Mouse (Mus musculus): Measurements from ENCODE around the gene Snx14. TPM values are rescaled to one million over a fixed set of nuclear protein-coding genes. Genes with fewer than 3 reads are reported as not detected.

Snx14 gene
- polyA plus RNA-seq, 1 experiment = 15.4 TPM

DNA sequence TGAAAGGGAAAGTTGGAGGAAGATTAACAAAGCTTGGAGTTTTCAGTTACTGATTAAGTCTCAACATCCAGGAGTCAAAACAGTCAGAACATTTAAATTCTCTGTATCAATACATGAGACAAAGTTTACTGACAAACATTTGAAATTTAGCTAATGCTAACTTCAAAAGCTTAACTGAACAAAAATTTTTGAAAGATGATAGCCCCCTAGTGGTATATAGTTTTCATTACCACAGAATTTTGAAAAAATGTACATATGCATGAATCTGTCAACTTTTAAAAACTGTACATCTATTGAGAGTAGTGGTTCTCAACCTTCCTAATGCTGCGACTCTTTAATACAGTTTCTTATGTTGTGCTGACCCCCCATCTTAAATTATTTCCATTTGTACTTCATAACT is 40.3 kb downstream of the Snx14 start:
- TF ChIP-seq POLR2A (IDR thresholded peaks at IDR 0.05; ENCODE audit: borderline replicate concordance, extremely low read depth, low read depth, low read length) (no peak), CTCF (IDR thresholded peaks at IDR 0.05; ENCODE audit: insufficient read depth, low read length) (no peak)

DNA sequence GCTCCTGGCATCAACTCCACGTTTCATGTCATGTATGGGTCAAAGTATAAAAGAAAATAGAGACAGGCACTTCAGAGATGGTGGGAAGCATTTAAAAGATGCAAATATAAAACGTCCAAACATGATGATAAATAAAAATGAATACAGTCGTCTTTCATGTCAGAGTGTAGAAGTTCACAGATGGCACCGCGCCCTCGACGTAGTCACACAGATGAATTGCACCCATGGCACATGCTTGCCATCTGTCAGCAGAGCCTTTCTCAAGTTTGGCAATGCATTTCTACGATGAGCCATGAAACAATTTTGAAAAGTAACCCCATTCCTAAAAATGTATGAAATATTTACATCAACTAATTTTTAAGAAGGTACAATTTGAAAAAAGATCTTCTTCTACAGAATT is 43.9 kb downstream of the Snx14 start:
- no peak overlapping the region for H3K4me3 ChIP-seq (replicated peaks; ENCODE audit: extremely low read depth, low read depth, low read length)
- DNase-seq = no peak
- H3K4me1 ChIP-seq (ENCODE audit: control insufficient read depth, insufficient read depth, low read length) = no peaks in the 10 kb centered on the region
- TF ChIP-seq POLR2A (IDR thresholded peaks at IDR 0.05; ENCODE audit: borderline replicate concordance, extremely low read depth, low read depth, low read length) (no peak), CTCF (IDR thresholded peaks at IDR 0.05; ENCODE audit: insufficient read depth, low read length) (no peak)
- WGBS = 81% methylated on average over 8 of the region's 8 CpGs

More for the DNA sequence above, 40.3 kb downstream of the Snx14 start:
- H3K4me3 ChIP-seq (replicated peaks; ENCODE audit: extremely low read depth, low read depth, low read length) = no peak overlapping the region
- WGBS = 73% methylated on average over 1 of the region's 1 CpGs
- H3K4me1 ChIP-seq (ENCODE audit: control insufficient read depth, insufficient read depth, low read length) = no peaks in the 10 kb centered on the region
- DNase-seq = no peak

- TF ChIP-seq POLR2A (IDR thresholded peaks at IDR 0.05; ENCODE audit: borderline replicate concordance, extremely low read depth, low read depth, low read length) = no peak
- no peak for TF ChIP-seq CTCF (IDR thresholded peaks at IDR 0.05; ENCODE audit: insufficient read depth, low read length)
- WGBS = 86% methylated on average over 5 of the region's 5 CpGs
- no peak overlapping the region for H3K4me3 ChIP-seq (replicated peaks; ENCODE audit: extremely low read depth, low read depth, low read length)
- H3K4me1 ChIP-seq (ENCODE audit: control insufficient read depth, insufficient read depth, low read length) = no peaks in the 10 kb centered on the region
- no peak for DNase-seq
These were observed 49.9 kb downstream of the Snx14 start for GRCm38 (mm10) chr9:88388826-88389225.

DNA sequence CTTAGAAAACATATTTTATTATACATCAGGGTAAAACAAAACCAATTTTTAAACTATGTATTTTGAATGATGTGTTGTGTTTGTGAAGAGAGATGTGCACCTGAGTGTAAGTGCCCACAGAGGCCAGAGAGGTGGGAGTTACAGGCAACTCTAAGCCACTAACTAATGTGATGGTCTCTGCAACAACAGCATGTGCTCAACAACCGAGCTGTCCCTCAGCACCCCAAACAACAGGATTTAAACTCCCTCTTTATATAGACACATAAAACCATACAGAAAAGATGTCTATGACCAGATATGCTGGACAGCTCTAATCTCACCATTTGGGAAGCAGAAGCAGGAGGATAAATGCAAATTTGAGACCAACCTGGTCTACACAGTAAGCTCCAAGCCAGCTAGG is 58.2 kb downstream of the Snx14 start:
- Histone ChIP-seq H3K4me1 (ENCODE audit: control insufficient read depth, insufficient read depth, low read length) (no peaks in the 10 kb centered on the region), H3K4me3 (replicated peaks; ENCODE audit: extremely low read depth, low read depth, low read length) (no peak overlapping the region)
- DNase-seq = no peak
- 90% methylated on average over 1 of the region's 1 CpGs for WGBS
- TF ChIP-seq CTCF (IDR thresholded peaks at IDR 0.05; ENCODE audit: insufficient read depth, low read length) = no peak

- no peak for DNase-seq
- TF ChIP-seq POLR2A (IDR thresholded peaks at IDR 0.05; ENCODE audit: borderline replicate concordance, extremely low read depth, low read depth, low read length) = no peak
- TF ChIP-seq CTCF (IDR thresholded peaks at IDR 0.05; ENCODE audit: insufficient read depth, low read length) = no peak
- Histone ChIP-seq H3K4me3 (replicated peaks; ENCODE audit: extremely low read depth, low read depth, low read length) (no peak overlapping the region), H3K4me1 (ENCODE audit: control insufficient read depth, insufficient read depth, low read length) (no peaks in the 10 kb centered on the region)
- WGBS = 68% methylated on average over 7 of the region's 7 CpGs
These were observed 58.7 kb downstream of the Snx14 start for GRCm38 (mm10) chr9:88380076-88380475.

GRCm38 (mm10) chr9:88379057-88379456 is 59.7 kb downstream of the Snx14 start:
- Histone ChIP-seq H3K4me1 (ENCODE audit: control insufficient read depth, insufficient read depth, low read length) (no peaks in the 10 kb centered on the region), H3K4me3 (replicated peaks; ENCODE audit: extremely low read depth, low read depth, low read length) (no peak overlapping the region)
- 79% methylated on average over 3 of the region's 3 CpGs for WGBS
- no peak for DNase-seq
- no peak for TF ChIP-seq CTCF (IDR thresholded peaks at IDR 0.05; ENCODE audit: insufficient read depth, low read length)
- TF ChIP-seq POLR2A (IDR thresholded peaks at IDR 0.05; ENCODE audit: borderline replicate concordance, extremely low read depth, low read depth, low read length) = no peak

GRCm38 (mm10) chr9:88377483-88377882 is 61.3 kb downstream of the Snx14 start:
- TF ChIP-seq CTCF (IDR thresholded peaks at IDR 0.05; ENCODE audit: insufficient read depth, low read length) (no peak), POLR2A (IDR thresholded peaks at IDR 0.05; ENCODE audit: borderline replicate concordance, extremely low read depth, low read depth, low read length) (no peak)
- 82% methylated on average over 5 of the region's 5 CpGs for WGBS
- no peaks in the 10 kb centered on the region for H3K4me1 ChIP-seq (ENCODE audit: control insufficient read depth, insufficient read depth, low read length)
- H3K4me3 ChIP-seq (replicated peaks; ENCODE audit: extremely low read depth, low read depth, low read length) = no peak overlapping the region
- DNase-seq = no peak

GRCm38 (mm10) chr9:88373001-88373400 is 65.8 kb downstream of the Snx14 start:
- TF ChIP-seq POLR2A (IDR thresholded peaks at IDR 0.05; ENCODE audit: borderline replicate concordance, extremely low read depth, low read depth, low read length) = no peak
- TF ChIP-seq CTCF (IDR thresholded peaks at IDR 0.05; ENCODE audit: insufficient read depth, low read length) = no peak
- no peak for DNase-seq
- 70% methylated on average over 2 of the region's 2 CpGs for whole genome bisulfite sequencing
- H3K4me1 ChIP-seq (ENCODE audit: control insufficient read depth, insufficient read depth, low read length) = no peaks in the 10 kb centered on the region
- H3K4me3 ChIP-seq (replicated peaks; ENCODE audit: extremely low read depth, low read depth, low read length) = no peak overlapping the region

- H3K4me1 ChIP-seq (ENCODE audit: control insufficient read depth, insufficient read depth, low read length) = no peaks in the 10 kb centered on the region
- H3K4me3 ChIP-seq (replicated peaks; ENCODE audit: extremely low read depth, low read depth, low read length) = no peak overlapping the region
- no peak for DNase-seq
- TF ChIP-seq CTCF (IDR thresholded peaks at IDR 0.05; ENCODE audit: insufficient read depth, low read length) = no peak
- TF ChIP-seq POLR2A (IDR thresholded peaks at IDR 0.05; ENCODE audit: borderline replicate concordance, extremely low read depth, low read depth, low read length) = no peak
- 90% methylated on average over 2 of the region's 2 CpGs for WGBS
These were observed 67.6 kb downstream of the Snx14 start for GRCm38 (mm10) chr9:88371201-88371600.

DNA sequence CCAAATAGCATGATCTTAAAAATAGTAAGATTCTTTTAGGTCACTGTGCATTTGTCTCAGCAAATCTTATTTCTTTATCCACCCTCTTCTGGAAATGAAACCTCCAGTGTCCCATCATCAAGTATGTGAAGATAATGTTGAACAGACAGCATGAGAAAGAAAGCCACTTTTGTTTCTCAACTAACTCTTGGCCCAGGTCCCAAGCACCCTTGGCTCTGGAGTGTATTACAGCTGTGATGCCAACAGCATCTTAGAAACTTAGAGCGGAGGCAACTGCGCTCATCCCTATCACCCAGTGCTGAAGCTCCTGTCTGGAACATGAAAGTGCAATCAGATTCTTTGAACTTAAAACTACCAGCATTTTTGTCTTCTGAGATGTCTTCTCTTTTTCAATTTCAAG is 69.1 kb downstream of the Snx14 start:
- no peaks in the 10 kb centered on the region for H3K4me1 ChIP-seq (ENCODE audit: control insufficient read depth, insufficient read depth, low read length)
- WGBS = 62% methylated on average over 2 of the region's 2 CpGs
- DNase-seq = no peak
- H3K4me3 ChIP-seq (replicated peaks; ENCODE audit: extremely low read depth, low read depth, low read length) = no peak overlapping the region
- TF ChIP-seq POLR2A (IDR thresholded peaks at IDR 0.05; ENCODE audit: borderline replicate concordance, extremely low read depth, low read depth, low read length) (no peak), CTCF (IDR thresholded peaks at IDR 0.05; ENCODE audit: insufficient read depth, low read length) (no peak)

DNA sequence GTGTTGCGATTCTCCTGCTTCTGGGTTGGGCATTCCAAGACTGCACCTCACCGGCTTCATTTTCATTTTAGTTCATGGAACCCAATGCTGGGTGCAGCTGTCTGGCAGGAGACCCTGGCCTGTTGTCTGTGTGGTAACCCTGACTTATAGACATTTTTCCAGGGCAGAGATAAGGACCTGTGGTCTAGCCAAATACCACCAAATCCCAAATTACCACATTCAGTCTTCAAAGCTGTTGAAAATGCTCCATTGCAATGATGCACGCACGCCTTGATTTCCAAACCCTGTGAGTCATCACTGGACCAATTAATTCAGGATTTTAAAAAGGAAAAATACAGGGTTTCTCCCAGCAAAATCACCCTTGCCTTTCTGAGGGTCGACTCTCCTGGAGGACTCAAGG is 70.3 kb downstream of the Snx14 start:
- 90% methylated on average over 5 of the region's 5 CpGs for WGBS
- Histone ChIP-seq H3K4me1 (ENCODE audit: control insufficient read depth, insufficient read depth, low read length) (no peaks in the 10 kb centered on the region), H3K4me3 (replicated peaks; ENCODE audit: extremely low read depth, low read depth, low read length) (no peak overlapping the region)
- TF ChIP-seq CTCF (IDR thresholded peaks at IDR 0.05; ENCODE audit: insufficient read depth, low read length) (no peak), POLR2A (IDR thresholded peaks at IDR 0.05; ENCODE audit: borderline replicate concordance, extremely low read depth, low read depth, low read length) (no peak)
- no peak for DNase-seq
